Mouse (Mus musculus) midbrain, embryonic 12.5 days (tissue): ENCODE data around the gene Adamts20. TPM values are rescaled to one million over a fixed set of nuclear protein-coding genes. Genes with fewer than 3 reads are reported as not detected.

ENCODE experiments used
- ATAC-seq: fragments of 200-750 bp; cut with Nextera tagmentation; 2 replicates; pipeline ENCODE4 v1.8.0; 2017; ENCODE audit warnings: low read depth, moderate TSS enrichment, moderate library complexity; ENCODE audit not compliant: low FRiP score
- H3K27ac ChIP-seq: fragments of 300-500 bp; sonication (generic); replicated peaks from 2 replicates; pipeline ENCODE4 v1.5.1; 2016; ENCODE audit warnings: mild to moderate bottlenecking
- H3K27me3 ChIP-seq: fragments of 300-500 bp; sonication (generic); 2 replicates; pipeline ENCODE4 v1.6.1; 2016; ENCODE audit warnings: mild to moderate bottlenecking
- H3K36me3 ChIP-seq: fragments of 300-500 bp; sonication (generic); 2 replicates; pipeline ENCODE4 v1.6.1; 2016
- H3K4me1 ChIP-seq: fragments of 300-500 bp; sonication (generic); 2 replicates; pipeline ENCODE4 v1.6.1; 2016
- H3K4me2 ChIP-seq: fragments of 300-500 bp; sonication (generic); replicated peaks from 2 replicates; pipeline ENCODE4 v1.6.1; 2016; ENCODE audit warnings: mild to moderate bottlenecking, moderate library complexity
- H3K4me3 ChIP-seq: fragments of 300-500 bp; sonication (generic); 2 replicates; pipeline ENCODE4 v1.5.1; 2016; ENCODE audit warnings: mild to moderate bottlenecking
- H3K9ac ChIP-seq: fragments of 300-500 bp; sonication (generic); replicated peaks from 2 replicates; pipeline ENCODE4 v1.6.1; 2016; ENCODE audit warnings: mild to moderate bottlenecking, moderate library complexity
- H3K9me3 ChIP-seq: fragments of 300-500 bp; sonication (generic); 2 replicates; pipeline ENCODE4 v1.6.1; 2016; ENCODE audit warnings: mild to moderate bottlenecking
- WGBS: fragments of 180-500 bp; shearing (Covaris S2); methylation state at CpG from one replicate; pipeline ENCODE4 v1.1.7; 2016; 5-methylcytosine and 5-hydroxymethylcytosine counted together
- polyA plus RNA-seq: library from polyadenylated mRNA; unstranded; fragments of >200 nt; fragmentation: Nextera tagmentation; extraction: Ambion mirVana; gene quantifications from 2 replicates; pipeline ENCODE4 v1.2.1, GENCODE M21; 2016

Adamts20 gene
- polyA plus RNA-seq, 1 experiment from 2014 or later, result 2.9 TPM

GRCm38 (mm10) chr15:94443025-94443424 is 22.2 kb downstream of the Adamts20 start:
- Histone ChIP-seq H3K27ac (peak overlapping the region; percentile 52; the same call in 1 of the 2 replicates), H3K4me2 (no peak overlapping the region), H3K4me3 (no peak overlapping the region), H3K27me3 (no peaks in the 10 kb centered on the region), H3K4me1 (peaks cover 21% of the 10 kb centered on the region), H3K9ac (no peak overlapping the region), H3K9me3 (0 out of 2 replicates have a peak, but pooled peaks cover 3% of the 10 kb centered on the region), H3K36me3 (no peaks in the 10 kb centered on the region)
- WGBS, result 21% methylated on average over 2 of the region's 2 CpGs
- peak; percentile 77 for ATAC-seq

DNA sequence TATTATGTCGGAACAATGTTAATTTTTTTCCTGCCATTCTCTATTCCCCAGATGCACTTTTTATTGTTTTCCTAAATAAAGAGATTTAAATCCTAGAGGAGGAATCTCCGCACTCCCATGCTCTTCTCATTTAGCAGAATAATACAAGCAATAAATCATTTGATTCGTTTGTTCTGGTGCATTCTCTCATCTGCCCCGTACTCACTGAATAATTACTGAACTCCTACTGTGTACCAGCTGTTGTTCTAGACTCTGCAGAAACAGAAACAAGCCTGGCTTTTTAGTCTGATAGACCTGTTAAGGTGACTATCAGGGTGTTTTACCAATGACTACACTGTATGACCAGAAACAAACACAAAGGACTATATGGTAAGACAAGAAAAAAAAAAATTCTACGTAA is 29.7 kb downstream of the Adamts20 start:
- Histone ChIP-seq H3K36me3 (no peaks in the 10 kb centered on the region), H3K9ac (no peak overlapping the region), H3K4me3 (no peak overlapping the region), H3K9me3 (no peaks in the 10 kb centered on the region), H3K4me1 (no peaks in the 10 kb centered on the region), H3K27ac (no peak overlapping the region), H3K4me2 (no peak overlapping the region), H3K27me3 (no peaks in the 10 kb centered on the region)
- 80% methylated on average over 5 of the region's 5 CpGs for WGBS
- no peak for ATAC-seq

- H3K4me3 ChIP-seq, result no peak overlapping the region
- no peaks in the 10 kb centered on the region for H3K27me3 ChIP-seq
- no peaks in the 10 kb centered on the region for H3K4me1 ChIP-seq
- H3K27ac ChIP-seq, result no peak overlapping the region
- no peak overlapping the region for H3K4me2 ChIP-seq
- ATAC-seq, result no peak
- H3K9me3 ChIP-seq, result no peaks in the 10 kb centered on the region
- WGBS, result 89% methylated on average over 14 of the region's 14 CpGs
- H3K9ac ChIP-seq, result no peak overlapping the region
- no peaks in the 10 kb centered on the region for H3K36me3 ChIP-seq
Measured at GRCm38 (mm10) chr15:94430681-94431405, 34.4 kb downstream of the Adamts20 start.

GRCm38 (mm10) chr15:94428726-94429125 is 36.5 kb downstream of the Adamts20 start:
- H3K4me2 ChIP-seq, result no peak overlapping the region
- H3K27me3 ChIP-seq, result no peaks in the 10 kb centered on the region
- no peak for ATAC-seq
- H3K9me3 ChIP-seq, result no peaks in the 10 kb centered on the region
- H3K4me3 ChIP-seq, result no peak overlapping the region
- H3K27ac ChIP-seq, result no peak overlapping the region
- no peaks in the 10 kb centered on the region for H3K4me1 ChIP-seq
- H3K36me3 ChIP-seq, result no peaks in the 10 kb centered on the region
- no peak overlapping the region for H3K9ac ChIP-seq
- 92% methylated on average over 4 of the region's 4 CpGs for WGBS

GRCm38 (mm10) chr15:94427482-94428214 is 37.6 kb downstream of the Adamts20 start:
- 93% methylated on average over 9 of the region's 9 CpGs for WGBS
- Histone ChIP-seq H3K27ac (no peak overlapping the region), H3K4me1 (no peaks in the 10 kb centered on the region), H3K27me3 (no peaks in the 10 kb centered on the region), H3K36me3 (no peaks in the 10 kb centered on the region), H3K9ac (no peak overlapping the region), H3K4me3 (no peak overlapping the region), H3K4me2 (no peak overlapping the region), H3K9me3 (no peaks in the 10 kb centered on the region)
- ATAC-seq, result no peak

DNA sequence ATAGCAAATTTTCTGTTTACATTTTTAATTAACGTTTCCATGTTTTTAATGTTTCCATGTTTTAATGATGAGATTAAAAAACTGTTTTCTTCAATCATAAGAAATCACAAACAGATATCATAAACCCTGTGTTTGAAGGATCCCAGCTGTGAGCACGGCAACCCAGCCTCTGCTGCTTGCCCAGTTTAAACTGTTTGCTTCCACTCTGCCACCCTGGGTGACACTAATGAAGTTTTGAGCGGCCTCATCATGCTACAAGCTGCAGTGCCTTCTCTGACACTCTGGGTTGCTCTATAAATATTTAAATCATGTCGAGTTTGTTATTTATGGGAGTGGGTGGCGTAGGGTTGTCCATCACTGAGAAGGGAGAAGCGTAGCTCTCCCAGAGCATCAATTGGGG is 44.7 kb downstream of the Adamts20 start:
- Histone ChIP-seq H3K4me2 (no peak overlapping the region), H3K4me3 (no peak overlapping the region), H3K4me1 (peaks cover 8% of the 10 kb centered on the region), H3K9ac (no peak overlapping the region), H3K36me3 (no peaks in the 10 kb centered on the region), H3K27ac (no peak overlapping the region), H3K27me3 (no peaks in the 10 kb centered on the region), H3K9me3 (no peaks in the 10 kb centered on the region)
- 65% methylated on average over 6 of the region's 6 CpGs for WGBS
- no peak for ATAC-seq

GRCm38 (mm10) chr15:94419167-94419566 is 46.1 kb downstream of the Adamts20 start:
- H3K36me3 ChIP-seq, result no peaks in the 10 kb centered on the region
- H3K9ac ChIP-seq, result no peak overlapping the region
- peaks cover 8% of the 10 kb centered on the region for H3K4me1 ChIP-seq
- H3K9me3 ChIP-seq, result no peaks in the 10 kb centered on the region
- WGBS, result 92% methylated on average over 9 of the region's 9 CpGs
- ATAC-seq, result no peak
- H3K27ac ChIP-seq, result no peak overlapping the region
- no peak overlapping the region for H3K4me3 ChIP-seq
- H3K27me3 ChIP-seq, result no peaks in the 10 kb centered on the region
- H3K4me2 ChIP-seq, result no peak overlapping the region

- no peak for ATAC-seq
- H3K4me2 ChIP-seq, result no peak overlapping the region
- peaks cover 8% of the 10 kb centered on the region for H3K4me1 ChIP-seq
- H3K36me3 ChIP-seq, result no peaks in the 10 kb centered on the region
- H3K4me3 ChIP-seq, result no peak overlapping the region
- no peaks in the 10 kb centered on the region for H3K27me3 ChIP-seq
- no peak overlapping the region for H3K27ac ChIP-seq
- no peaks in the 10 kb centered on the region for H3K9me3 ChIP-seq
- 80% methylated on average over 5 of the region's 5 CpGs for WGBS
- H3K9ac ChIP-seq, result no peak overlapping the region
Measured at GRCm38 (mm10) chr15:94418427-94418826, 46.8 kb downstream of the Adamts20 start.

DNA sequence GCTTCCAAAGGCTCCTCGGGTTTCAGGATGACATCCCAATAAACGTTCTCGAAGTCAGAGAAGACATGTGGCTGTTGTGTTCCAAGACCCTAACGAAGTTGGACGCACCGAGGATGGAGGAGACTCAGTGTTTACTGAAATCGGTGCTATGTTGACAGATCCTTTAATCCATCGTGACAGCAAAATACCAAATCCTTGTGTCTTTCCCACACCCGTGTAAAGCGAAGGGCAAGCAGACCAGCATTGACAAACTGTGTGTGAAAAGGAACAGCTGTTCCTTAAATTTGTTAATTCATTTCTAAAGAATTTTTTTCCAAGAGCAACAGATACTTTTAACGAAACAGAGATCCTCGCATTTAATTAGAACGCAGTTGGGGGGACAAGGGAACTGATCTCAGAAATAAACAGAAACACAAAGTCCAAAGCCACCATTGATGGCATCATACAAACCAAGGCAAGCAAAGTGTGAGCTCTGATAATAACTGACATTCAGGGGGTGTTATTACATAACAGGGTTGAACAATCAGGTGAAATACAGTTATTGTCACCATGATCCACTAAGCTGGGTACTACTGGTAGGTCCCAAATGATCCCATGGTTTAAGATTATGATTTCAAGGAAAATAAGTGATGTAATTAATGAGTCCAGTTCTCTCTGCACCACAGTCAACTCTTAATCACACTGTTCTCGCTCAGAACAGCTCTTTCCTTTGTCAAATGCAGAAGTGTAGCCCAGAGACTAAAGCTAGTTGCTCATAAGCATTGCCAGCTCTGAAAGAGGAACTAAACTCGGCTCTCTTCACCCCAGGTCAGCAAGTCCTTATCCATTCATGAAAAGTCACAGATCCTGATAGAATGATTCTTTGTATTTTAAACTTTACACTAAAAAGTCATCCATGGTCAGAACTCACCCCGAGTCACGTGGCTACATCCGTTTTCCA is 47.7 kb downstream of the Adamts20 start:
- H3K9me3 ChIP-seq, result no peaks in the 10 kb centered on the region
- H3K27ac ChIP-seq, result no peak overlapping the region
- no peaks in the 10 kb centered on the region for H3K36me3 ChIP-seq
- H3K9ac ChIP-seq, result no peak overlapping the region
- H3K4me3 ChIP-seq, result no peak overlapping the region
- no peaks in the 10 kb centered on the region for H3K27me3 ChIP-seq
- H3K4me2 ChIP-seq, result no peak overlapping the region
- no peak for ATAC-seq
- 78% methylated on average over 18 of the region's 18 CpGs for WGBS
- H3K4me1 ChIP-seq, result peaks cover 8% of the 10 kb centered on the region

GRCm38 (mm10) chr15:94409832-94410231 is 55.4 kb downstream of the Adamts20 start:
- 54% methylated on average over 7 of the region's 7 CpGs for WGBS
- H3K36me3 ChIP-seq, result no peaks in the 10 kb centered on the region
- no peak overlapping the region for H3K4me3 ChIP-seq
- no peak overlapping the region for H3K4me2 ChIP-seq
- no peak overlapping the region for H3K27ac ChIP-seq
- peak; percentile 49; the same call in 1 of the 2 replicates for ATAC-seq
- H3K9me3 ChIP-seq, result no peaks in the 10 kb centered on the region
- H3K27me3 ChIP-seq, result peaks cover 13% of the 10 kb centered on the region
- H3K9ac ChIP-seq, result no peak overlapping the region
- H3K4me1 ChIP-seq, result peaks cover 10% of the 10 kb centered on the region

- WGBS, result 25% methylated on average over 2 of the region's 2 CpGs
- H3K4me3 ChIP-seq, result no peak overlapping the region
- no peak overlapping the region for H3K9ac ChIP-seq
- H3K27ac ChIP-seq, result no peak overlapping the region
- peaks cover 21% of the 10 kb centered on the region for H3K4me1 ChIP-seq
- ATAC-seq, result no peak
- peaks cover 41% of the 10 kb centered on the region for H3K27me3 ChIP-seq
- no peaks in the 10 kb centered on the region for H3K9me3 ChIP-seq
- no peaks in the 10 kb centered on the region for H3K36me3 ChIP-seq
- H3K4me2 ChIP-seq, result no peak overlapping the region
Measured at GRCm38 (mm10) chr15:94406364-94406763, 58.9 kb downstream of the Adamts20 start.
